Mouse (Mus musculus) lung, postnatal 0 days (tissue): ENCODE measurements around the gene Akt1.

Experiments used
- CTCF ChIP-seq: IDR thresholded peaks from 2 replicates; pipeline ENCODE4 v1.5.1; 2016; ENCODE audit warnings: antibody characterized with exemption, mild to moderate bottlenecking
- EP300 ChIP-seq: IDR thresholded peaks from 2 replicates; pipeline ENCODE4 v1.6.1; 2016; ENCODE audit warnings: antibody characterized with exemption, mild to moderate bottlenecking, control low read depth

GRCm38 (mm10) chr12:112617898-112618380 is 56.7 kb downstream of the Akt1 start:
- peak; percentile 90 for TF ChIP-seq CTCF
- no peak for TF ChIP-seq EP300
